Comparison of ENCODE assay signal across 21 mouse cellular contexts in genomic region chr3:87995331-87995730, GRCm38 (mm10). TPM values are rescaled to one million over a fixed set of nuclear protein-coding genes. Genes with fewer than 3 reads are reported as not detected.
"Had no signal": no experiment of that assay in that cellular context is flagged by ENCODE, and none has a peak within 500 bp of the region (broad histone marks: within the 10 kb centered on the region; RNA-seq: fewer than 3 reads in every experiment).

No protein-coding gene starts in this region.

- H3K4me2 ChIP-seq: liver, embryonic 11.5 days; liver, embryonic 13.5 days; liver, embryonic 15.5 days; lung, embryonic 14.5 days; midbrain, embryonic 11.5 days; midbrain, embryonic 13.5 days; midbrain, embryonic 15.5 days; neural tube, embryonic 13.5 days had no signal

- H3K4me3 ChIP-seq: liver, embryonic 13.5 days; liver, embryonic 15.5 days; midbrain, embryonic 13.5 days; midbrain, embryonic 15.5 days; neural tube, embryonic 13.5 days had no signal

- ATAC-seq: liver, postnatal 0 days; midbrain, embryonic 13.5 days; midbrain, embryonic 15.5 days had no signal

- H3K27ac ChIP-seq: liver, embryonic 13.5 days; liver, embryonic 15.5 days; macrophage; midbrain, embryonic 13.5 days; midbrain, embryonic 15.5 days; neural tube, embryonic 13.5 days; neural tube, embryonic 15.5 days had no signal

- H3K9me3 ChIP-seq: liver, embryonic 13.5 days; liver, embryonic 15.5 days; midbrain, embryonic 13.5 days; midbrain, embryonic 15.5 days; neural tube, embryonic 13.5 days; neural tube, embryonic 15.5 days had no signal

- DNase-seq: liver, embryonic 13.5 days; liver, postnatal 0 days; lung, embryonic 14.5 days; retina, postnatal 1 day; right cerebral cortex, adult 18-20 months; right cerebral cortex, postnatal 25 days; right cerebral cortex, postnatal 4 days; spleen, adult 18-20 months; thymus, adult 18-20 months; thymus, postnatal 14 days; thymus, postnatal 36 days had no signal

- H3K36me3 ChIP-seq: liver, embryonic 13.5 days; liver, embryonic 15.5 days; midbrain, embryonic 13.5 days; midbrain, embryonic 15.5 days; neural tube, embryonic 13.5 days; neural tube, embryonic 15.5 days had no signal

- H3K9ac ChIP-seq: liver, embryonic 13.5 days; liver, embryonic 15.5 days; liver, postnatal 0 days; lung, embryonic 14.5 days; midbrain, embryonic 13.5 days; midbrain, embryonic 15.5 days; neural tube, embryonic 13.5 days; neural tube, embryonic 15.5 days had no signal

RNA-seq across cellular contexts. Expression of gene Bcan, which starts 4.7 kb away (rescaled TPM):
- polyA plus RNA-seq: liver, embryonic 11.5 days; liver, postnatal 0 days; lung, embryonic 14.5 days; macrophage had no signal

RNA-seq across cellular contexts. Expression of gene Hapln2, which starts 32.1 kb away (rescaled TPM):
- polyA plus RNA-seq: liver, embryonic 11.5 days; liver, embryonic 13.5 days; liver, embryonic 15.5 days; liver, postnatal 0 days; lung, embryonic 14.5 days; macrophage; midbrain, embryonic 11.5 days; neural tube, embryonic 11.5 days; small intestine, adult 2 months had no signal

RNA-seq across cellular contexts. Expression of gene Crabp2, which starts 46.9 kb away (rescaled TPM):
- polyA plus RNA-seq: liver, postnatal 0 days; macrophage; small intestine, adult 2 months had no signal
